Mouse (Mus musculus) heart, adult 2 months (tissue): Measurements from ENCODE around the gene Cr1l. TPM values are rescaled to one million over a fixed set of nuclear protein-coding genes. Genes with fewer than 3 reads are reported as not detected.

ENCODE experiments used
- DNase-seq, 2 experiments: peaks; one replicate each; pipeline ENCODE4 v3.0.0; 2021
- H3K27ac ChIP-seq: fragments of 200-600 bp; 2 replicates; pipeline ENCODE4 v1.8.1; 2022
- H3K27me3 ChIP-seq: fragments of 200-500 bp; 2 replicates; pipeline ENCODE4 v1.6.1; 2012; ENCODE audit warnings: mild to moderate bottlenecking, low read length, inconsistent platforms, mixed read lengths; ENCODE audit not compliant: control insufficient read depth, insufficient read depth
- H3K36me3 ChIP-seq: fragments of 200-500 bp; 2 replicates; pipeline ENCODE4 v1.6.1; 2012; ENCODE audit warnings: low read length, inconsistent platforms; ENCODE audit not compliant: control insufficient read depth, insufficient read depth
- H3K4me1 ChIP-seq: fragments of 200-500 bp; 2 replicates; pipeline ENCODE4 v1.6.1; 2011; ENCODE audit warnings: low read length; ENCODE audit not compliant: control insufficient read depth, insufficient read depth
- H3K4me3 ChIP-seq: fragments of 200-600 bp; 2 replicates; pipeline ENCODE4 v1.8.1; 2022
- H3K79me2 ChIP-seq: fragments of 200-500 bp; replicated peaks from 2 replicates; pipeline ENCODE4 v1.6.1; 2012; ENCODE audit warnings: mild to moderate bottlenecking, inconsistent platforms, low read length, moderate library complexity, mixed read lengths; ENCODE audit not compliant: control insufficient read depth, insufficient read depth
- H3K9ac ChIP-seq: fragments of 200-500 bp; 2 replicates; pipeline ENCODE4 v1.6.1; 2012; ENCODE audit warnings: low read depth, mild to moderate bottlenecking, control low read depth, inconsistent platforms, low read length, mixed read lengths
- CTCF ChIP-seq: fragments of 200-600 bp; IDR thresholded peaks from 2 replicates; pipeline ENCODE4 v1.8.1; 2022; ENCODE audit warnings: antibody characterized with exemption, mild to moderate bottlenecking, moderate library complexity
- EP300 ChIP-seq: fragments of 200-500 bp; IDR thresholded peaks from 2 replicates; pipeline ENCODE4 v1.6.1; 2011; ENCODE audit warnings: low read depth, low read length, control low read depth; ENCODE audit not compliant: insufficient read depth
- POLR2A ChIP-seq: fragments of 200-500 bp; IDR thresholded peaks from 2 replicates; pipeline ENCODE4 v1.6.1; 2011; ENCODE audit warnings: mild to moderate bottlenecking, low read depth, low read length, control low read depth; ENCODE audit not compliant: insufficient read depth
- WGBS: fragments of 180-500 bp; shearing (Covaris S2); methylation state at CpG from one replicate; pipeline ENCODE4 v1.1.7; 2018; 5-methylcytosine and 5-hydroxymethylcytosine counted together
- intact Hi-C: fragments of 180-260 bp; cut with DNase I; formaldehyde crosslinking; loops from one replicate; pipeline ENCODE4 v1.15.1; 2025
- polyA plus RNA-seq: library from polyadenylated mRNA; depleted of rRNA; stranded (reverse); fragments of >200 nt; gene quantifications from 2 replicates; pipeline ENCODE4 v1.2.3, GENCODE M21; 2012
- total RNA-seq, 2 experiments: library from RNA; stranded (reverse); gene quantifications; 2 replicates each; pipeline ENCODE4 v1.2.3; 2021

Gene Cr1l
- total and polyA plus RNA-seq, 3 experiments, result 63.3 to 75.1 (median 64.7) TPM

GRCm38 (mm10) chr1:195130479-195130878, 907 bp downstream of the Cr1l start:
- 4% methylated on average over 2 of the region's 2 CpGs for WGBS
- no peak for DNase-seq
- Histone ChIP-seq H3K4me1 (no peaks in the 10 kb centered on the region; the same call in 1 of the 2 replicates), H3K27ac (peak overlapping the region; percentile 97), H3K4me3 (peak overlapping the region; percentile 85), H3K9ac (peak overlapping the region; percentile 99), H3K27me3 (no peaks in the 10 kb centered on the region), H3K36me3 (peaks cover 21% of the 10 kb centered on the region), H3K79me2 (no peaks in the 10 kb centered on the region)
- TF ChIP-seq POLR2A, result no peak
- TF ChIP-seq EP300, result no peak
- no peak for TF ChIP-seq CTCF
- intact Hi-C loops, result loop anchor here (2.0 to 10.0 kb wide), 4 partner anchors 102 to 256 kb away; no protein-coding TSS in a partner anchor

DNA sequence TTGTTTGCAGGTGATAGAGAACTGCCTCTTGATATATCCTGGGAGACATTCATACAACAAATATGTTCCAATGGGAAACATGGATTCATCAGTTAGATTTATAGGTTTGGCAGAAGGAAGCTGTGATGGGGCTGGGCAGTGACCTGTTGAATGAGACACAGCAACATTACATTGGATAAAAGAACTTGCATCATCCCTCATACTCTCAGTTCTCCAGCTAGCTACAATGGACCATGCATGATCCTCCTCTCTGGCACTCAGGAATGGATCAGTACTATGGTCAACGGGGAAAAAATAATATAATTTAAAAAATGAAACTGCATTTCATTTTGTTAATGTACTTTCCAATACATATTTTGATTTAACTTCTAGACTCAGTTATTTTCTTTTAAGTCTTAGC, 1.5 kb downstream of the Cr1l start:
- Histone ChIP-seq H3K4me1 (no peaks in the 10 kb centered on the region; the same call in 1 of the 2 replicates), H3K36me3 (peaks cover 21% of the 10 kb centered on the region), H3K9ac (no peak overlapping the region), H3K27me3 (no peaks in the 10 kb centered on the region), H3K79me2 (no peaks in the 10 kb centered on the region), H3K27ac (no peak overlapping the region; the same call in 1 of the 2 replicates), H3K4me3 (peak overlapping the region; percentile 85)
- no peak for TF ChIP-seq CTCF
- no peak for TF ChIP-seq EP300
- TF ChIP-seq POLR2A, result no peak
- DNase-seq, result no peak
- intact Hi-C loops, result loop anchor here (2.0 to 10.0 kb wide), 5 partner anchors 38 to 255 kb away; partner anchors contain the start of gene Cd46
- WGBS, result 67% methylated on average over 1 of the region's 1 CpGs

GRCm38 (mm10) chr1:195114414-195114813, 17.0 kb downstream of the Cr1l start:
- peaks cover 27% of the 10 kb centered on the region for H3K36me3 ChIP-seq
- 90% methylated on average over 1 of the region's 1 CpGs for WGBS
- intact Hi-C loops, result no loop called here

GRCm38 (mm10) chr1:195113621-195114020, 17.8 kb downstream of the Cr1l start:
- DNase-seq, result no peak
- no peaks in the 10 kb centered on the region for H3K4me1 ChIP-seq
- no peak overlapping the region for H3K9ac ChIP-seq
- no peaks in the 10 kb centered on the region for H3K27me3 ChIP-seq
- no peaks in the 10 kb centered on the region for H3K79me2 ChIP-seq
- no peak overlapping the region for H3K4me3 ChIP-seq
- 93% methylated on average over 4 of the region's 4 CpGs for WGBS
- H3K27ac ChIP-seq, result no peak overlapping the region
- TF ChIP-seq CTCF (no peak), POLR2A (no peak), EP300 (no peak)
- H3K36me3 ChIP-seq, result peaks cover 26% of the 10 kb centered on the region
- intact Hi-C loops, result no loop called here

More at GRCm38 (mm10) chr1:195114414-195114813, 17.0 kb downstream of the Cr1l start:
- Histone ChIP-seq H3K27ac (no peak overlapping the region), H3K9ac (no peak overlapping the region), H3K27me3 (no peaks in the 10 kb centered on the region), H3K79me2 (no peaks in the 10 kb centered on the region), H3K4me3 (no peak overlapping the region), H3K4me1 (no peaks in the 10 kb centered on the region)
- DNase-seq, result no peak
- TF ChIP-seq EP300, result no peak

DNA sequence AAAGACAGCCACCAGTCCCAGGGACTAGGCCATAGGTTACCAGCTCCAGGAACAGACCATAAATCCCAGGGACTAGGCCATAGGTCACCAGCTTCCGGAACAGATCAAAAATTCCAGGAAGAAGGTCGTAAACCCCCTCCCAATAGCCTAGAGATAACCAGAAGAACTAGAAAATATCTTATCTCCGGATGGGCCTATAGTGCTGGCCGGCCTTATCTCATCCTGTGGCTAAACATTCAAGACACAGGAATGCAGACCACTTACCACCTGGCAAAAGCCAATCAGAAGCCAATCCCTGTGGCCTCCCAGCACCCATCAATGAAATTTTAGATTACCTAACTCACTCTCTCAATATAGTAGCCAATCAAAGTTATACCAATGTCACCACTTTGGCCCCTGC, 30.7 kb downstream of the Cr1l start:
- no peaks in the 10 kb centered on the region for H3K79me2 ChIP-seq
- H3K27me3 ChIP-seq, result no peaks in the 10 kb centered on the region
- DNase-seq, result no peak
- TF ChIP-seq EP300 (no peak), CTCF (no peak)
- no peak overlapping the region for H3K27ac ChIP-seq
- 19% methylated on average over 4 of the region's 4 CpGs for WGBS
- H3K36me3 ChIP-seq, result peaks cover 7% of the 10 kb centered on the region
- no peak overlapping the region for H3K9ac ChIP-seq
- intact Hi-C loops, result no loop called here
- H3K4me3 ChIP-seq, result no peak overlapping the region
- no peaks in the 10 kb centered on the region for H3K4me1 ChIP-seq

DNA sequence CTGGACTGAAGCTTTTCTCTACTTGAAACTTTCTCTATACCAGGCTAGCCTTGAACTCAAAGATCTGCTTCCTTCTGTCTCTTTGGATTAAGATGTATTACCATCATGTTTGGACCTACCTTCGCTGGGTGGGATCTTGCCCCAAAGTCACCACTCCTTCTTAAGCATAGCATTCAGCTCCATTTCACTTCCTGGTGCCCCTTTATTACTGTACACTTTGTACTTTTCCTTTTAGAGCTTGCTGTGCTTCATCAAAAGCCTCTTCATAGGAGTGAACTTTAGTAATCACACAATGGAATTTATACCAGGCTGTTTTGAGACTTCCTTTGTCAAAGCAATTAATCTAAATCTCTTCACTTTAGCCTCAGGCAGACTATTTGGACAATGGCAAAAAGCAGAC, 33.4 kb downstream of the Cr1l start:
- DNase-seq, result no peak
- no peaks in the 10 kb centered on the region for H3K79me2 ChIP-seq
- no peak overlapping the region for H3K27ac ChIP-seq
- intact Hi-C loops, result loop anchor here (10.0 kb wide), 1 partner anchor 123 kb away; no protein-coding TSS in a partner anchor
- no peak overlapping the region for H3K9ac ChIP-seq
- no peak for TF ChIP-seq CTCF
- TF ChIP-seq EP300, result no peak
- TF ChIP-seq POLR2A, result no peak
- WGBS, result 92% methylated on average over 1 of the region's 1 CpGs
- no peaks in the 10 kb centered on the region for H3K4me1 ChIP-seq
- no peak overlapping the region for H3K4me3 ChIP-seq
- no peaks in the 10 kb centered on the region for H3K27me3 ChIP-seq
- peaks cover 7% of the 10 kb centered on the region for H3K36me3 ChIP-seq
